Mouse (Mus musculus): Measurements from ENCODE around the gene Olfr868.

- no peak for TF ChIP-seq CTCF (IDR thresholded peaks at IDR 0.05)
- no peak for TF ChIP-seq EP300 (IDR thresholded peaks at IDR 0.05)
These were observed 30.3 kb downstream of the Olfr868 start, which contains the start of gene Olfr869 for GRCm38 (mm10) chr9:20128709-20129108.
